Mouse (Mus musculus) ES-Bruce4 (cell line): ENCODE measurements around the gene Cyp26c1. TPM values are rescaled to one million over a fixed set of nuclear protein-coding genes. Genes with fewer than 3 reads are reported as not detected.

Source experiments
- H3K27ac ChIP-seq: 2 replicates; pipeline ENCODE4 v1.5.1; 2012; ENCODE audit warnings: low read length, inconsistent platforms; ENCODE audit not compliant: insufficient read depth
- H3K27me3 ChIP-seq: 2 replicates; pipeline ENCODE4 v1.6.1; 2012; ENCODE audit warnings: mild to moderate bottlenecking, low read length, inconsistent platforms; ENCODE audit not compliant: control insufficient read depth, poor library complexity, insufficient read depth, severe bottlenecking
- H3K36me3 ChIP-seq: 2 replicates; pipeline ENCODE4 v1.6.1; 2012; ENCODE audit warnings: inconsistent platforms, mild to moderate bottlenecking, low read length, moderate library complexity; ENCODE audit not compliant: control insufficient read depth, poor library complexity, insufficient read depth, severe bottlenecking
- H3K4me1 ChIP-seq: one replicate; pipeline ENCODE4 v1.8.1; 2011; ENCODE audit warnings: low read length; ENCODE audit not compliant: control insufficient read depth, insufficient read depth
- H3K4me3 ChIP-seq: 2 replicates; pipeline ENCODE4 v1.5.1; 2011; ENCODE audit warnings: low read depth, mild to moderate bottlenecking, low read length
- H3K9ac ChIP-seq: 2 replicates; pipeline ENCODE4 v1.6.1; 2012; ENCODE audit warnings: low read depth, mild to moderate bottlenecking, inconsistent platforms; ENCODE audit not compliant: poor library complexity, severe bottlenecking
- H3K9me3 ChIP-seq: replicated peaks from 2 replicates; pipeline ENCODE4 v1.6.1; 2012; ENCODE audit warnings: mild to moderate bottlenecking, low read length, inconsistent platforms; ENCODE audit not compliant: control insufficient read depth, poor library complexity, insufficient read depth, severe bottlenecking
- CTCF ChIP-seq: IDR thresholded peaks from one replicate; pipeline ENCODE4 v1.8.1; 2011; ENCODE audit warnings: low read depth, low read length
- EP300 ChIP-seq: IDR thresholded peaks from 2 replicates; pipeline ENCODE4 v1.6.1; 2011; ENCODE audit warnings: low read depth, low read length; ENCODE audit not compliant: insufficient read depth
- POLR2A ChIP-seq: IDR thresholded peaks from one replicate; pipeline ENCODE4 v1.8.1; 2011; ENCODE audit warnings: low read length; ENCODE audit not compliant: insufficient read depth
- polyA plus RNA-seq: library from polyadenylated mRNA; stranded (reverse); fragments of >200 nt; gene quantifications from 2 replicates; pipeline ENCODE4 v1.2.4, GENCODE M21; 2011; ENCODE audit warnings: low read depth; ENCODE audit not compliant: missing spikeins, insufficient read depth, insufficient read length

Cyp26c1 gene
- polyA plus RNA-seq, 1 experiment: 0.34 TPM

DNA sequence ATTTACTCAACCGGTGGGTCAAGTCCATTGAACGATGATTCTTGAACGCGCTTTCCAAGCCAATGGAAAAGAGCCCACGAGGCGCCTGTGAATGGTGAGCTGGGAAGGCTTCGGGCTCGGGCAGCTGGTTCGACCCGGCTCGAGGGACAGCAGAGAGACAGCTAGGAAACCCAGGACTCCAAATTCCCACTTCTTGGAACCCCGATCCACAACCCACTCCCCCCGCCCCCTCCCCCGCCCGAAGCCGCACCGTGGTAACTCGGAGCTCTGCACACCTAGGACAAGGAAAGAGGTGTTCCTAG is 11.9 kb downstream of the Cyp26c1 start:
- TF ChIP-seq EP300: no peak
- TF ChIP-seq POLR2A: no peak
- TF ChIP-seq CTCF: no peak
- no peaks in the 10 kb centered on the region for H3K36me3 ChIP-seq
- H3K4me1 ChIP-seq: no peaks in the 10 kb centered on the region
- H3K4me3 ChIP-seq: peak overlapping the region; percentile 41
- H3K27me3 ChIP-seq: peaks cover 22% of the 10 kb centered on the region
- H3K9ac ChIP-seq: peak overlapping the region; percentile 47
- H3K27ac ChIP-seq: no peak overlapping the region
- no peaks in the 10 kb centered on the region for H3K9me3 ChIP-seq

DNA sequence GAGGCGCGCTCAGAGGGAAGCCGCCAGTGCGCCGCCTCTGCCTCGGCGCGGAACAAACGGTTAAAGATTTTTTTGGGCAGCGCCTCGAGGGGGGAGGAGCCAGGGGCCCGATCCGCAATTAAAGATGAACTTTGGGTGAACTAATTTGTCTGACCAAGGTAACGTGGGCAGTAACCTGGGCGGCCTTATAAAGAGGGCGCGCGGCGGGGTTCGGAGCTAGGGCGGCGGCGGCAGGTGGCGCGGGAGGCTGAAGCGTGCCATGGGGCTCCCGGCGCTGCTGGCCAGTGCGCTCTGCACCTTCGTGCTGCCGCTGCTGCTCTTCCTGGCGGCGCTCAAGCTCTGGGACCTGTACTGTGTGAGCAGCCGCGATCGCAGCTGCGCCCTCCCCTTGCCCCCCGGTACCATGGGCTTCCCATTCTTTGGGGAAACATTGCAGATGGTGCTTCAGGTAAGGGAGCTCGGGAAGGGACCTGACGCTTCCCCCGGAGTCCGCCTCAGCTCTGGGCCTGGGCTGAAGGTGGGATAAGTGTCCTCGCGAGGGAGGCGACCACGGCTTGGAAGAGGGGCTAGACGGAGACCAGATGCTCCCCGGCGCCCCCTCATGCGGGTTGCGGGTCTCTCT is 12.4 kb downstream of the Cyp26c1 start, which contains the start of gene Cyp26a1:
TSS of gene Cyp26a1 (plus strand) at position 148 of the 622 bp plus-strand sequence.
- H3K36me3 ChIP-seq: no peaks in the 10 kb centered on the region
- H3K9me3 ChIP-seq: no peaks in the 10 kb centered on the region
- H3K4me3 ChIP-seq: peak within 1 kb of the TSS; percentile 41
- H3K4me1 ChIP-seq: no peaks in the 10 kb centered on the region
- no peak within 1 kb of the TSS for H3K27ac ChIP-seq
- peaks cover 22% of the 10 kb centered on the region for H3K27me3 ChIP-seq
- peak within 1 kb of the TSS; percentile 47 for H3K9ac ChIP-seq
- peak; percentile 0 for TF ChIP-seq CTCF
- TF ChIP-seq EP300: no peak

- Histone ChIP-seq H3K27ac (no peak overlapping the region), H3K9me3 (no peaks in the 10 kb centered on the region), H3K9ac (peak overlapping the region; percentile 47; the same call in 1 of the 2 replicates), H3K4me3 (peak overlapping the region; percentile 41), H3K4me1 (no peaks in the 10 kb centered on the region), H3K27me3 (peaks cover 19% of the 10 kb centered on the region), H3K36me3 (no peaks in the 10 kb centered on the region)
- TF ChIP-seq POLR2A (no peak), EP300 (no peak), CTCF (no peak)
Observed at GRCm38 (mm10) chr19:37698273-37699160, 13.1 kb downstream of the Cyp26c1 start.

DNA sequence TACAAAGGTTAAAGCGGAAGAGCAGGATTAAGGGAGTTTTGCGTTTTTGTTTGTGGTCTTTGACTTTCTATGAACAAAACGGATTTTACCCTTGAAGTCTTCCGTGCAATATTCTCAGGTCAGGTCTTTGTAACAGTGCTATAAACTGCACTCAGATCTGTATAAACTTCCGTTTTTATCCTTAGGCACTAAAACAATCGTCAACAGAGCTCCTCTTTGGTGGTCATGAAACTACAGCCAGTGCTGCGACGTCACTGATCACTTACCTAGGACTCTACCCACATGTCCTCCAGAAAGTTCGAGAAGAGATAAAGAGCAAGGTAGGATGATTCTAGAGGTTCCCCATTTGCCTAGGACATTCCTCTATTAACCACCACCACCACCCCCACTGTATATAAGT is 14.3 kb downstream of the Cyp26c1 start:
- peaks cover 19% of the 10 kb centered on the region for H3K27me3 ChIP-seq
- H3K27ac ChIP-seq: no peak overlapping the region
- TF ChIP-seq EP300 (no peak), CTCF (no peak), POLR2A (no peak)
- no peaks in the 10 kb centered on the region for H3K4me1 ChIP-seq
- H3K36me3 ChIP-seq: no peaks in the 10 kb centered on the region
- no peak overlapping the region for H3K9ac ChIP-seq
- no peak overlapping the region for H3K4me3 ChIP-seq
- no peaks in the 10 kb centered on the region for H3K9me3 ChIP-seq

DNA sequence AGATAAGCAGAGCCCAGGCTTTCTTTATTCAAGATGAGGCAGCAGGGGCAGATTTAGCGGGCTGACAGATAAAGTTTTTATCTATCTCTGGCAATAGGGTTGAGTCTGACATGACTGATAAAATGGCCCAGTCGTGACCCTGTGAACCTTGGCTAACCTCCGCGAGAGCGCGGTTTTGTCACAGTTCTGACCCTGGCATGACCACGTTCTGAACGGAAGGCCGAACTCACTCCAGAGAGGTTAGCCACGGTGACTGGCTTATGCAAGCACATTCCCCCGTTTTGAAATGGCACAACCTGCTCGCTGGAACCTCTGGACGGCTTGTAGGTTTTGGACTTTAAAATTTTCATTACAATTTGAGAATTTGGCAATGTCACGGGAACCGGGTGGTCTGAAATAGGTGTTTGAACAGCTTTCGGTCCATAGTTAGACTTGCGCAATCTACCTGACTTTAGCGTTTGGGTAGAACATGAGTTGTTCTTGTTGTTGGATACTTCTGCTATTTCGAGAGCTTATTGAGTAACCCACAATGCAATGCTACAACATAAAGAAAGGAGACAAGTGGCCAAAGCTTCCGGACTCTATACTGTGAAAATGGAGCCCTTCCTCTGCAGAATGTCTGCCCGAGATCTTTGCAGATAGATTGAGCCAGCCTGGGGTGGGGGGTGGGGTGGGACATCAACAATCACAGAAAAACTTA is 17.1 kb downstream of the Cyp26c1 start:
- no peaks in the 10 kb centered on the region for H3K9me3 ChIP-seq
- TF ChIP-seq EP300 (no peak), POLR2A (no peak), CTCF (no peak)
- H3K9ac ChIP-seq: no peak overlapping the region
- H3K4me3 ChIP-seq: no peak overlapping the region
- peaks cover 12% of the 10 kb centered on the region; the same call in 1 of the 2 replicates for H3K27me3 ChIP-seq
- no peaks in the 10 kb centered on the region for H3K36me3 ChIP-seq
- H3K4me1 ChIP-seq: no peaks in the 10 kb centered on the region
- no peak overlapping the region for H3K27ac ChIP-seq
